Comparison of ENCODE assay signal across 8 mouse cellular contexts in the genomic region with DNA sequence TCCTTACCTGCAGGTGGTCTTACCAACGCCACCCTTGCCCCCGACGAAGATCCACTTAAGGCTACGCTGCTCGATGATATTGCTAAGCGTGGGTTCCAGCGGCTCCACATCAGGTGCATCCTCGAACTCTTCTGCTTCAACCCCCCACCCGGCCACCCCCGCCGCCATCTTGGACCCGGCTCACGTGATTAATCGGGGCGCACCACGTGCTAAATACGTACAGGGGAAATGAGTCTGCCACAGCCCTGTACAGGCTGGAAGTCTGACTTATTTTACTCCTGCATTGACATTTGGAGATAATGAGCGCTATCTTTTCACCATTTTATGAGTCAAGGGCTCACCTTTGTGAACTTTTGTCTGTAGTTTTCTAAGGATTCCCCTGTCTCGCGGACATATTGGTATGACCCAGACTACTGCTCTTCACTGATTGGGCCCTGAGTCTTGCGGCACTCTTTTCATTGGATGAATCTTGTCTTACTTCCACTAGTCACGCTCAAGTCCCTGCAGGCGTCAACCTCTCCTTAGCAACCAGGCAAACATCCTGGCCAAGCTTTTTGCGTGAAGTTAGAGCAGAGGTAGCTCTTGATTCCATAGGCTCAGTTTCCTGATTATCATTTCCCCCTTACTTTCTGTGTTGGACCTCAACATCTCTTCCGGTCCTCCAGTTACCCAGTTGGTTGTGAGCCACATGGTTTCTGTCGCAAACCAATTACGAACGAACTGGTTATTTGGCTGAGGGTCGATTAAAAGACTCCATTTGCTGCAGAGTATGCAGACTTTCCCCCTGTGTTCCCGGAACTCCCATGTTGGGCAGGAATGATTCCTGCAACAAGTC. TPM values are rescaled to one million over a fixed set of nuclear protein-coding genes. Genes with fewer than 3 reads are reported as not detected.
DNase-seq lines count a peak whose midpoint lies in the region; ATAC-seq lines count a peak whose summit lies in the region.

A gene (minus strand): TSS at position 184 of the 835 bp plus-strand sequence.

- H3K27me3 ChIP-seq in hindbrain, embryonic 15.5 days = no peaks in the 10 kb centered on the region

- peaks cover 41% of the 10 kb centered on the region for H3K4me1 ChIP-seq in hindbrain, embryonic 15.5 days (replicated peaks)

- peak within 1 kb of the TSS; percentile 98 for H3K4me3 ChIP-seq in hindbrain, embryonic 15.5 days

- peaks cover 28% of the 10 kb centered on the region for H3K36me3 ChIP-seq in hindbrain, embryonic 15.5 days

- peak within 1 kb of the TSS; percentile 77 for H3K27ac ChIP-seq in hindbrain, embryonic 15.5 days (replicated peaks)

- H3K4me2 ChIP-seq in hindbrain, embryonic 15.5 days = peak within 1 kb of the TSS; percentile 90

- peak; percentile 93 for DNase-seq in T-cell, adult 2 months (ENCODE audit: low spot score)
- DNase-seq in cerebellum, postnatal 36 days = peak; percentile 79 to 82
- peak; percentile 85 to 88 for DNase-seq in frontal cortex, postnatal 36 days (ENCODE audit: low spot score in 2 of 2)
- DNase-seq in left cerebral cortex, adult 11 months (ENCODE audit: low spot score) = peak; percentile 89
- peak; percentile 84 to 85 for DNase-seq in lung, postnatal 4 days
- peak; percentile 86 for DNase-seq in retina, postnatal 7 days (ENCODE audit: low read depth, low spot score)
- DNase-seq in urinary bladder, postnatal 14 days (ENCODE audit: low spot score) = peak; percentile 79

- peak; percentile 89 for ATAC-seq in hindbrain, embryonic 15.5 days (ENCODE audit: low FRiP score, low read depth)

- H3K9ac ChIP-seq in hindbrain, embryonic 15.5 days = peak within 1 kb of the TSS; percentile 79

- WGBS in hindbrain, embryonic 15.5 days = 6% methylated on average over 30 of the region's 30 CpGs

- no peaks in the 10 kb centered on the region for H3K9me3 ChIP-seq in hindbrain, embryonic 15.5 days

RNA-seq across cellular contexts. Expression of the gene that starts here (rescaled TPM):
- 148 and 159 TPM in 2 replicates for polyA plus RNA-seq in hindbrain, embryonic 15.5 days (2015; fragmentation: Nextera tagmentation; extraction: Ambion mirVana)

Comparison
In these comparisons a context has a peak if more than half of its experiments do, and no peak if none do; other contexts are left out.
1. Peak in every context shown above with its lines: DNase-seq, ATAC-seq, H3K4me3 ChIP-seq and H3K27ac ChIP-seq.